Mouse (Mus musculus) heart, embryonic 12.5 days (tissue): ENCODE results near the gene Matn1. TPM values are rescaled to one million over a fixed set of nuclear protein-coding genes. Genes with fewer than 3 reads are reported as not detected.

Experiments
- ATAC-seq: fragments of 200-750 bp; cut with Nextera tagmentation; 2 replicates; pipeline ENCODE4 v1.8.0; 2017; ENCODE audit warnings: moderate TSS enrichment, moderate library complexity; ENCODE audit not compliant: insufficient number of reproducible peaks, low FRiP score
- H3K27ac ChIP-seq: fragments of 300-500 bp; sonication (generic); 2 replicates; pipeline ENCODE4 v1.5.1; 2016; ENCODE audit warnings: mild to moderate bottlenecking, moderate library complexity; ENCODE audit not compliant: poor library complexity, severe bottlenecking
- H3K27me3 ChIP-seq: fragments of 300-500 bp; sonication (generic); replicated peaks from 2 replicates; pipeline ENCODE4 v1.6.1; 2016; ENCODE audit warnings: mild to moderate bottlenecking, moderate library complexity
- H3K36me3 ChIP-seq: fragments of 300-500 bp; sonication (generic); 2 replicates; pipeline ENCODE4 v1.6.1; 2016; ENCODE audit warnings: mild to moderate bottlenecking, moderate library complexity
- H3K4me1 ChIP-seq: fragments of 300-500 bp; sonication (generic); replicated peaks from 2 replicates; pipeline ENCODE4 v1.6.1; 2016; ENCODE audit warnings: mild to moderate bottlenecking
- H3K4me2 ChIP-seq: fragments of 300-500 bp; sonication (generic); 2 replicates; pipeline ENCODE4 v1.6.1; 2016; ENCODE audit warnings: mild to moderate bottlenecking, moderate library complexity
- H3K4me3 ChIP-seq: fragments of 300-500 bp; sonication (generic); 2 replicates; pipeline ENCODE4 v1.5.1; 2016; ENCODE audit warnings: mild to moderate bottlenecking
- H3K9ac ChIP-seq: fragments of 300-500 bp; sonication (generic); 2 replicates; pipeline ENCODE4 v1.6.1; 2016; ENCODE audit warnings: mild to moderate bottlenecking, moderate library complexity
- H3K9me3 ChIP-seq: fragments of 300-500 bp; sonication (generic); replicated peaks from 2 replicates; pipeline ENCODE4 v1.6.1; 2016; ENCODE audit warnings: mild to moderate bottlenecking, moderate library complexity
- WGBS: fragments of 180-500 bp; shearing (Covaris S2); methylation state at CpG from one replicate; pipeline ENCODE4 v1.1.7; 2016; 5-methylcytosine and 5-hydroxymethylcytosine counted together
- polyA plus RNA-seq: library from polyadenylated mRNA; unstranded; fragments of >200 nt; fragmentation: Nextera tagmentation; extraction: Ambion mirVana; gene quantifications from 2 replicates; pipeline ENCODE4 v1.2.1, GENCODE M21; 2016

Gene Matn1
- polyA plus RNA-seq, 1 experiment from 2014 or later = 0.08 TPM

DNA sequence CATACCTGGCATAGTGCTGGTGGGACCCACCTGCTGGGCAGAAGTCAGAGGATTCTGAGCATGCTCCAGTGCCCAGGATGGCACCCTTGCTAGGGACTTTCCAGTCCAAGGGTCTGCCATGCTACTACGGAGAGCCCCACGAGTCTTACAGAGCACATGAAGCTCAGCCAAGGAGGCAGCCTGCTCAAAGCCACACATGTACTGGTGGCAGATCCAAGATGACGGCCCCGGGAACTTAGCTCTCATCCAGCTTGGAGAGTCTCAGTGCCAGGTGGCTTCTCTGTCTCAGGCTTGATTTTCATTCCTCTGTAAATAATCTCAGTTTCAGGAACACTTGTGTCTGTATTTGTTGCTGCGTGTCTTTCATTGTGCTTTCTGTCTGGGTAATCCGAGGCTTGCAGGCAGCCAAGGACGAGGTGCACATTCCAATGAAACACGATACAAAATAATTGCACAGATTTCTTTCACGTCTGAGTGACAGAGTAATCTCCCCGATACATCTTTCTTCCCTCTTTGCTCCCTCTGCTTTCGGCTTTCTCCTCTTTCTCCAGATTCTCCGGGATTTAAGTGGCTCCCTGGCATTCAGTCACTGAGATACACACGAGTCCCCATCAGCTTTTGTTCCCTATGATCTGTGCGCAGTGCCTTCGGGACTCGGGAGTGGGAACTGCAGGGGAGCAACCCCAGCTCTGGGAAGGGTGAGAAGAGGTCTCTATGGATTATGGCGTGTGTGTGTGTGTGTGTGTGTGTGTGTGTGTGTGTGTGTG is 40.4 kb downstream of the Matn1 start:
- no peak for ATAC-seq
- no peak overlapping the region for H3K4me2 ChIP-seq
- no peaks in the 10 kb centered on the region; the same call in 1 of the 2 replicates for H3K27me3 ChIP-seq
- no peaks in the 10 kb centered on the region for H3K9me3 ChIP-seq
- no peak overlapping the region for H3K27ac ChIP-seq
- 70% methylated on average over 17 of the region's 17 CpGs for WGBS
- no peak overlapping the region for H3K4me3 ChIP-seq
- H3K4me1 ChIP-seq = no peaks in the 10 kb centered on the region
- no peak overlapping the region for H3K9ac ChIP-seq
- no peaks in the 10 kb centered on the region for H3K36me3 ChIP-seq

DNA sequence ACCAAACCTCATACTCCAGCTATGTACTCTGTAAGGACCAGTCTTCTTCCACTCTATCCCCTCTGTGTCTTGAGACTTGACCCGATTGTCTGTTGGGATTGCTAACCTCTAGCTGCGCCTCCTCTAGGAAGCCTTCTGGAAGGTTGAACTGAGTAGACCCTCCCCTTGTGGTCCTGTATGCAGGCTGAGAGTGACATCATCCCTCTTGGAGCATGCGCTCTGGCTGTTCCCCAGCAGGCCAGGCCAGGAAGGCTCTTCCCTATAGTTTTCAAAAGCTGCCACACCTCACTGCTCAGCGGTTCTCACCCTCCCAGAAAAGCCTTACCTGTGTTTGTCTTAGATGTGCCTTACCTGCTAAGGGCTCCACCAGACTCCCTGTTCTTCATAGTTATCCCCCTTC is 42.9 kb downstream of the Matn1 start:
- H3K4me3 ChIP-seq = no peak overlapping the region
- H3K36me3 ChIP-seq = no peaks in the 10 kb centered on the region
- H3K9ac ChIP-seq = no peak overlapping the region
- WGBS = 84% methylated on average over 4 of the region's 4 CpGs
- no peak overlapping the region for H3K4me2 ChIP-seq
- H3K9me3 ChIP-seq = no peaks in the 10 kb centered on the region
- no peaks in the 10 kb centered on the region for H3K4me1 ChIP-seq
- H3K27me3 ChIP-seq = no peaks in the 10 kb centered on the region; the same call in 1 of the 2 replicates
- no peak overlapping the region for H3K27ac ChIP-seq
- ATAC-seq = no peak

DNA sequence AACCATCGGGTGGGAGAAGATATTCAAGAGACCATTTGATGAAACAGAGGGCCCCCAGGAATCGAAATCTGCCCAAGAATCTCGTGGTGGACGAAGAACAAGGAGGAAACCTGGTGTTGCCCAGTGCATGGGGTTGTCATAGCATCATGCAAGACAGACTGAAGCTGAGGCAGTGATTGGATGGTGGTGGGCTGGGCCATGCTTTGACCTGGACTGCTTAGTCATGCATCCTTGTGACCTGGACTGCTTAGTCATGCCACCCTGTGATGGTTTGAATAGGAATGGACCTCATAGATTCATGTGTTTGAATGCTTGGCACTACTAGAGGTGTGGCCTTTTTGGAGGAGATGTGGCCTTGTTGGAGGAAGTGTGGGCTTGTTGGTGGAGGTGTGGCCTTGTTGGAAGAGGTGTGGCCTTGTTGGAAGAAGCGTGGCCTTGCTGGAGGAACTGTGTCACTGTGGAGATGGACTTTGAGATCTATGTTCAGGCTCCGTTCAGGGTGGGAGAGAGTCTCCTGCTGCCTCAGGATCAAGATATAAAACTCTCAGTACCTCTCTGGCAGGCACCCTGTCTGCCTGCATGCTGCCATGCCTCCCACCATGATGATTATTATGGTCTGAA is 44.1 kb downstream of the Matn1 start:
- ATAC-seq = no peak
- no peak overlapping the region for H3K4me3 ChIP-seq
- H3K36me3 ChIP-seq = no peaks in the 10 kb centered on the region
- no peak overlapping the region for H3K9ac ChIP-seq
- H3K4me2 ChIP-seq = no peak overlapping the region
- H3K9me3 ChIP-seq = no peaks in the 10 kb centered on the region
- no peaks in the 10 kb centered on the region; the same call in 1 of the 2 replicates for H3K27me3 ChIP-seq
- no peak overlapping the region for H3K27ac ChIP-seq
- 74% methylated on average over 6 of the region's 6 CpGs for WGBS
- no peaks in the 10 kb centered on the region for H3K4me1 ChIP-seq

DNA sequence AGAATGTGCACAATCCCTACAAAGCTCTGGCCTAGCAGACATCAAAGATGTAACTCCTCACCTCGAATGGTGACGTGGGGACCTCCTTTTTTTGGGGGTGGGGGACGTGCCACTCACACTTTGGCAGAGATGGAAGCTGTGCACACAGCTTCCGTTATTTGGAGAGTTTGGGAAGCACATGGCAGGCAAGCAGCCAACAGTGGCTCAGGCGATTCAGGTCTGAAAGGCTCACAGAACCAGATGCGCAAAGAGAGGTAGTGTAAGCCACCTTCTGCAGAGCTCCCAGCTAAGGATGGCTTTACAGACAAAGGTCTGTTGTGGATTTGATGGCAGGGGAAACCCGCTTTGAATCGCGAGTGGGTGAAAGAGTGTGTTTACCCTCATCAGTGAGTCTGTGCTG is 45.0 kb downstream of the Matn1 start:
- no peaks in the 10 kb centered on the region for H3K9me3 ChIP-seq
- H3K4me1 ChIP-seq = no peaks in the 10 kb centered on the region
- no peaks in the 10 kb centered on the region for H3K36me3 ChIP-seq
- no peak for ATAC-seq
- WGBS = 79% methylated on average over 9 of the region's 9 CpGs
- H3K27ac ChIP-seq = no peak overlapping the region
- no peak overlapping the region for H3K4me2 ChIP-seq
- H3K9ac ChIP-seq = no peak overlapping the region
- no peak overlapping the region for H3K4me3 ChIP-seq
- H3K27me3 ChIP-seq = no peaks in the 10 kb centered on the region; the same call in 1 of the 2 replicates

DNA sequence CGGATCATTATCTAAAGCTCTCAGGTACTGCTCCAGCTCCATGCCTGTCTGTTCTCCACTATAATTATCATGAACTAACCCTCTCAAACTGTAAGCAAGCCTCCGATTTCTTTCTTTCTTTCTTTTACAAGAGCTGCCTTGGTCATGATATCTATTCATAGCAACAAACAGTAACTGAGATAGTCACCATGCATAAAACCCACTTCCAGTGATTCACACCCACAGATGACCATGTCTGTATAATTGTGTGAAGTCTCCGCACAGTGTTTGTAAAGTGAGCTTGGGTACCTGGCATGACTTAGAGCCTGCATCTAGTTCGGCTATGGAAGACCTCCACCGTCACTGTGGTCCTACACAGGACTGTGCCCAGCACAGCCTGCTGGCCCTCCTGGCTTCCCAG is 46.8 kb downstream of the Matn1 start:
- WGBS = 89% methylated on average over 5 of the region's 5 CpGs
- ATAC-seq = no peak

DNA sequence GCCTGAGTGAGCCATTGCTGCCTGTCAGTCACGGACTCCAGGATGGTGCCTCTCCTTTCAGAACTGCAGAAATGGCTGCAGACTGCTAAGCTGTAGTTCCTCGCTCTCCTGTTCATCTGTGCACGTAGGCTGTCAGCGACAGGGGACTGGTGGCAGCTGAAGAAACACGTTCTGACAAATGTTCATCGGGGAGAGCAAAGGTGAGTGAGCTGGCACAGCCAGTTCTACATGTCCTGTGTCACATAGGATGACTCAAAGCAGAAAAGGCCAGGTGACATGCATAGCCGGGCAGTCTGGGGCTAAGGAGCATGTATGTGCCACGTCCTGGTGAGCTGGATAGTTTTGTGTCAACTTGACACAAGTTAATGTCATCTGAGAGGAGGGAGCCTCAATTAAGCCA is 50.4 kb downstream of the Matn1 start:
- no peaks in the 10 kb centered on the region for H3K36me3 ChIP-seq
- no peak overlapping the region for H3K9ac ChIP-seq
- ATAC-seq = no peak
- no peak overlapping the region for H3K4me2 ChIP-seq
- 76% methylated on average over 8 of the region's 8 CpGs for WGBS
- H3K9me3 ChIP-seq = peaks cover 18% of the 10 kb centered on the region
- H3K27me3 ChIP-seq = no peaks in the 10 kb centered on the region; the same call in 1 of the 2 replicates
- no peak overlapping the region for H3K27ac ChIP-seq
- H3K4me3 ChIP-seq = no peak overlapping the region
- H3K4me1 ChIP-seq = no peaks in the 10 kb centered on the region

More for the DNA sequence above, 46.8 kb downstream of the Matn1 start:
- Histone ChIP-seq H3K4me3 (no peak overlapping the region), H3K27me3 (no peaks in the 10 kb centered on the region), H3K9ac (no peak overlapping the region), H3K4me1 (no peaks in the 10 kb centered on the region), H3K4me2 (no peak overlapping the region), H3K36me3 (no peaks in the 10 kb centered on the region), H3K27ac (no peak overlapping the region), H3K9me3 (peaks cover 18% of the 10 kb centered on the region)

DNA sequence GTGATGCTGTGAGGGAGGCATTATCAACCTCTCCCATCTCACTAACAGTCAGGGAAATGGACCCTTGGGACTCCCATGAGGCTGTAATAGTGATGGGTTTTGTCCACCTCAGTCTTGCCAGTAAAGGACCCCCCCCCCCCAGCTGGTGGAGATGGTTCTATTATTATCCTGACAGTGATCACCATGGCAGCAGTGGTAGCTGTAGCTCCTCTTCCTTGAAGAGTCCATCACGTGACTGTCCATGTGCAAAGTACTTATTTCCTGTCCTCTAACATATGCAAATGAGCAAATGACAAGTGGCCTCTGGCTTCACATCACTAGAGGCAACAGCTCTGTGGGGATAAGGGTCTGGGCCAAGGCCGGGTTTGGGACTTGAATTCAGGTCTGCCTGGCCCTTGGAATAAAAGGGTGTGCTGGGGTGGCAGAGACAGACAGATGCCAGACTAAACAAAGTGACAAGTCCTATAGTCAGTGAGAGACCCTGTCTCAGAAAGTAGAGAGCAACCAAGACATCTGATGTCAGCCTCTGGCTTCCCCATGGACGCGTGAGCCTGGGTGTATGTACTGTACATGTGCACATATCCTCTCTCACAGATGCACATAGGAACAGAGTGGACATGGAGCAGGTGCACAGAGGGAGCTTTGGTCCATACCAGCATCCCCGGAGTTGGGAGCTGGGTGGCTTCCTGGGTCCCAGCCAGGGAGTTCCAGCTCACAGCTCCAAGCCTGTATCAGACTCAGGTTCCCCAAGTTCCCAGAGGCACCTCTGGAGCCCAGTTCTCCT is 55.8 kb downstream of the Matn1 start:
- 69% methylated on average over 5 of the region's 5 CpGs for WGBS
- Histone ChIP-seq H3K4me3 (no peak overlapping the region), H3K27ac (no peak overlapping the region), H3K4me2 (no peak overlapping the region), H3K36me3 (no peaks in the 10 kb centered on the region), H3K9me3 (peaks cover 15% of the 10 kb centered on the region), H3K9ac (no peak overlapping the region), H3K4me1 (no peaks in the 10 kb centered on the region), H3K27me3 (no peaks in the 10 kb centered on the region; the same call in 1 of the 2 replicates)
- ATAC-seq = no peak

DNA sequence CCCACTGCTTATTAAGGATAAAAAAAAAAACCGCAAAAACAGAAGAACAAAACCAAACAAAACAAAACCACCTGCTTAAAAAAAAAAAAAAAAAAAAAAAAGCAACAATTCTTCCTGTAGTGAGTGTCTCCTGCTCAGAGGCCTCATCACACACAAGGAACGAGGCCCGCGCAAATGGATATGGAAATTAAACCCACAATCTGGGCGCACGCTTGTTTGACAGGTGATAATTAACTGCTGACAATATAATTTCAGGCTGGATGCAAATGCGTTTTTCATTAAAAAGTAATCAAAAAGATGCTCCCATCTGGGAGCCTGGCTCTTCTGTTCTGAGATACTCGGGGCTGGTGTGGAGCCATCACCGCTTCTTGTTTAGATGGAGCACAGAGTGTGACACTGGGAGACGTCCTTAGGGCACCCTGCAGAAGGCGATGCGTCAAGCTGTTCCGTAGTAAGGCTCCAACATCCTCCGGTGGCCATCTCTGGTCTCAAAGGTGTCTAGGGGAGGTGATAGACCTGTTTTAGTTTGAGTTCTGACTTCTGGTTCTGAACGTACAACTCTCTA is 56.5 kb downstream of the Matn1 start:
- ATAC-seq = no peak
- H3K9me3 ChIP-seq = peaks cover 8% of the 10 kb centered on the region; the same call in 1 of the 2 replicates
- H3K36me3 ChIP-seq = no peaks in the 10 kb centered on the region
- no peak overlapping the region for H3K27ac ChIP-seq
- no peak overlapping the region for H3K4me3 ChIP-seq
- H3K4me1 ChIP-seq = no peaks in the 10 kb centered on the region
- 87% methylated on average over 15 of the region's 15 CpGs for WGBS
- H3K27me3 ChIP-seq = no peaks in the 10 kb centered on the region; the same call in 1 of the 2 replicates
- H3K9ac ChIP-seq = no peak overlapping the region
- H3K4me2 ChIP-seq = no peak overlapping the region

Other genes with a start within 250 kb of the Matn1 start
- 35.9 and 38.7 TPM in 2 replicates for gene Sdc3, start 151.8 kb upstream of the Matn1 start, polyA plus RNA-seq
- 13.7 and 16.0 TPM in 2 replicates for gene Laptm5, start 31.3 kb upstream of the Matn1 start, polyA plus RNA-seq